Mouse (Mus musculus) gastrocnemius, adult 2 months (tissue): Measurements from ENCODE around the gene Banf2. TPM values are rescaled to one million over a fixed set of nuclear protein-coding genes. Genes with fewer than 3 reads are reported as not detected.

Experiments
- DNase-seq: peaks from one replicate; pipeline ENCODE4 v3.0.0; 2022
- H3K27ac ChIP-seq: fragments of 200-600 bp; 2 replicates; pipeline ENCODE4 v1.8.1; 2022; ENCODE audit warnings: mild to moderate bottlenecking
- H3K4me3 ChIP-seq: fragments of 200-600 bp; 2 replicates; pipeline ENCODE4 v1.8.1; 2022; ENCODE audit warnings: mild to moderate bottlenecking, moderate library complexity
- CTCF ChIP-seq: fragments of 200-600 bp; IDR thresholded peaks from 2 replicates; pipeline ENCODE4 v1.8.1; 2022; ENCODE audit warnings: antibody characterized with exemption, mild to moderate bottlenecking, moderate library complexity
- intact Hi-C: fragments of 180-260 bp; cut with DNase I; formaldehyde crosslinking; loops from one replicate; pipeline ENCODE4 v1.15.1; 2025
- total RNA-seq, 2 experiments: library from RNA; stranded (reverse); gene quantifications; 2 replicates each; pipeline ENCODE4 v1.2.3; 2021

Banf2 gene
- total RNA-seq, 2 experiments from 2014 or later, result not detected

DNA sequence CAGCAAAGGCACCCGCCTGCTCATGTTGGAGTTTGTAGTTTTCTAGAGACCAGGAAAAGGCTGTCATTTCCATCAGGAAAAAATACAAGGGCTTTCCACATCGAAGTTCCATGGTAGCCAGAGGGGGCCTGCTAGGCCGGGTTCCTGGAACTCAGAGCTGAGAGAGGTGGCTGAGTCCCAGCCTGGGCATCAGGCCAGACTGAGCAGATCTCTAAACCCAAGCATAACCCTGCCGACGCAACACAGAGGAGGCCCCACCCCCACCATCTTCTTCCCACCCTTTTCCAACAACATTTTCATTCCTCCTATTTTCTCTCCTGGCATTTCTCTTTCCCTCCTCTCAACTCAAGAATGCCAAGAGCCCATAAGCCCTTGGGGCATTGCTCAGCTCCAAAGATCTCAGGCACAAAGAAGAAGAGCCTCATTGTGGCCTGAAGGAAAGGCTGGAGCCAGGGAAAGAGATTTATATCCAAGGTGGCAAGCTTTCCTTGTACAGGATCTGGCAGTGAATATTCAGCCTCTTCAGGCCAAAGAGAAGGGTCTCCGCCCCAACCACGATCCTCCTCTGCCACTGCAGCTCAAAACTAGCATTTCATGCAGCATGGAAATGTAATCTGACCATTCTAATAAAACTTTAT, 87.4 kb downstream of the Banf2 start:
- peak overlapping the region; percentile 69 for H3K27ac ChIP-seq
- intact Hi-C loops, result no loop called here
- H3K4me3 ChIP-seq, result no peak overlapping the region
- peak; percentile 83 for DNase-seq
- no peak for TF ChIP-seq CTCF

DNA sequence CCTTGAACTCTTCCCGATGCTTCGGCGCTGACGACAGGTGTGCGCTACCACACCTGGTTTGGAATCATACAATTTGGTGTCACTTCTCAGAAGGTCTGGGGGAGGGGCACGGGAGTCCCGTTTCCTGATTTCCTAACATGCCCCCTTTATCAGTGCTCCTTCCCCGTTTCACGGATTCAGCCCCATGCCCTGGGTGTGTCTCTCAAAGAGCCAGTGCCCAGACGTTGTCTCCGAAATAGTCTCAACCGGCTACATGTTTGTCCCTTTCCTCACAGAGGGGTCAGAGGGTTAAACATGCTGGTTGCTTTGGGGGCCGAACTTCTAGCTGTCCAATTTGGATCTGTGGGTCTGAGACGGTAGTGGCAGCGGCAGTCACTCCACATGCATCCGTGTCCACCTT, 89.2 kb downstream of the Banf2 start:
- Histone ChIP-seq H3K4me3 (no peak overlapping the region), H3K27ac (peak overlapping the region; percentile 82)
- no peak for DNase-seq
- TF ChIP-seq CTCF, result no peak
- intact Hi-C loops, result no loop called here

Other genes starting within 250 kb of the Banf2 start
- under 1 TPM; 0.20 to 0.31 TPM for gene Bfsp1, start 169.9 kb upstream of the Banf2 start, total RNA-seq
- 10 to 100 TPM; 24.9 to 28.2 TPM for gene Dstn, start 117.7 kb upstream of the Banf2 start, total RNA-seq
- gene Rrbp1, start 21.8 kb upstream of the Banf2 start, total RNA-seq, result 10 to 100 TPM; 33.0 to 55.3 TPM
- 10 to 100 TPM; 10.2 to 11.9 TPM for gene Mgme1, start 237.6 kb downstream of the Banf2 start, total RNA-seq
- gene Snx5, start 237.8 kb downstream of the Banf2 start, total RNA-seq, result 10 to 100 TPM; 52.0 to 60.6 TPM